Mouse (Mus musculus) ovary, postnatal 36 days (tissue): ENCODE measurements around the gene Sec24d.

ENCODE experiments used
- DNase-seq: peaks from one replicate; pipeline ENCODE4 v3.0.0; 2022; ENCODE audit warnings: low spot score, mixed read lengths

The Sec24d gene

GRCm38 (mm10) chr3:123298283-123298682, 31.0 kb downstream of the Sec24d start:
- DNase-seq, result no peak

- no peak for DNase-seq
These were observed 34.3 kb downstream of the Sec24d start for GRCm38 (mm10) chr3:123301521-123301920.

DNA sequence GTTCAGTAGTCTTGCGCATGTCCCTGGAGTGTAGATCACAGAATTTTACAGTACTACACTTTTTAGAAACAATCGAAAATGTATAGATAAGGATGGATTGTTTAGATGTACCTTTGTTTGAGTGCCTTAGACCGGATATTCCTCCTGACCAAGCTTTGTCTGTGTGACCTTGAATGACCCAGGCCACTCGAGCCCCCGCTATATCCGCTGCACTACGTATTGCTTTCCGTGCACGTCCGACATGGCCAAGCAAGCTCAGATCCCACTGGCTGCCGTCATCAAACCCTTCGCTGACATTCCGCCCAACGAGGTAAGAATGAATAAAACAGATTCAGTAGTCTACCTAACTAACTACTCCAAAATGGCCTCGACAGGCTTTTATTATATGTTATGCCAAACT, 38.4 kb downstream of the Sec24d start:
- DNase-seq, result no peak

DNA sequence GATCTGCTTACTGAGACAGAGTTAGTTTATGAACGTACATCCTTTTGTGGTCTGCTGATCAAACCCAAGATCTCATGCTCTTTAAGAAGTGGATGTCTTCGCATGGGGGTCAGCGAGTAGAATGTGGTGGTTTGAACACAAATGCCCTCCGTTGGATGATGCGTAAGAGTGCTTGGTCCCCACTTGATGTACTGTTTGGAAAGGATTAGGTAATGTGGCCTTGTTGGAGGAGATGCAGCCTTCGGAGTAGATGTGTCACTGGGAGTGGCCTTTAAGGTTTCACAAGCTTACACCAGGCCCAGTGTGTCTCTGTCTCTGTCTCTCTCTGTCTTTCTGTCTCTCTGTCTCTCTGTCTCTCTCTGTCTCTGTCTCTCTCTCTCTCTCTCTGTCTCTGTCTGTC, 40.2 kb downstream of the Sec24d start:
- no peak for DNase-seq

GRCm38 (mm10) chr3:123309141-123309540, 41.9 kb downstream of the Sec24d start:
- DNase-seq, result no peak

DNA sequence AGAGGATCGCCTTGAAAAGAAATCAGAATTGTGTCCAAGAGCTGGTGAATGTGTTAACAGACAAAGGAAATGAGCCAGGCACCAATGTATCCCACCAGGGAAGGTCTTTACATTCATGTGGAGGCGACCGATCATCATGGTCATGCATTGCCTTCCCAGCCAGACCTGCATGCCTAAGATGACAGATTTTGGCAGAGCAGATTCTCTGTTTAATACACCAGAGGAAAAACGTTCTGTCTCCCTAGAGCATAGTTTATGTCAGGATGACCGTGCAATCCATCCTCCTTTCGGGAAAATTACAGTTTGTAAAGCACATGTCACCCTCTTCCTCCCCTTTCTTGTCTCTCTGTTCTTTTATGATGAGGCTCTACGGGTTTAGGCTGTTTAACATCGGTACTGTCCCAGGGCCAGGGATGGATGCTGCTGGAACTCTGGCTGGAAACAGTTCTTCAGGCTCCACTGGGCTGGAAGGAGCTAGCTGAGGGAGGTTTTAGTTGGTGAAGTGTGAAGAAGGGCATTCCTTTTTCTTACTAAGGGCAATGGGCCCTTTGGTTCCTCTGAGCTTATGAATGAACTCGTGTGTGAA, 45.3 kb downstream of the Sec24d start:
- DNase-seq, result no peak

DNA sequence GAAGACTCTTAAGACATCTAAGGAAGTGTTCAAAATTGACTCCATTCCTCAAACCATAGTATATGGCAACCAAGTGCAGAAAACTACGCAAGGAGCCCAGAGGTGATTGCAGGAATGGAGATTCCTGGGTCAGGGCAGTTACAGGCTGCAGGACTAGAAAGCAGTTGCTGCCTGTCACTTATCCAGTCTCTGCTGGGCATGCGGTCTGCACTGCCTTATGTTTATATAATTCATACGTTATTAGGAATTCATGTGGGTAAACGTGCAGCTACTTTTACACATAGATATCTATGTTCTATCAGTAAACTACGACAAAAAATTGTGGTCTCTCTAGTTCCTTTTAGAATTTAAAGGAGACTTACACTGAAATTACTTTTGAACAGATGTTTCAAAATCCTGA, 46.2 kb downstream of the Sec24d start:
- DNase-seq, result no peak

- no peak for DNase-seq
These were observed 46.8 kb downstream of the Sec24d start for GRCm38 (mm10) chr3:123313920-123314614.

DNA sequence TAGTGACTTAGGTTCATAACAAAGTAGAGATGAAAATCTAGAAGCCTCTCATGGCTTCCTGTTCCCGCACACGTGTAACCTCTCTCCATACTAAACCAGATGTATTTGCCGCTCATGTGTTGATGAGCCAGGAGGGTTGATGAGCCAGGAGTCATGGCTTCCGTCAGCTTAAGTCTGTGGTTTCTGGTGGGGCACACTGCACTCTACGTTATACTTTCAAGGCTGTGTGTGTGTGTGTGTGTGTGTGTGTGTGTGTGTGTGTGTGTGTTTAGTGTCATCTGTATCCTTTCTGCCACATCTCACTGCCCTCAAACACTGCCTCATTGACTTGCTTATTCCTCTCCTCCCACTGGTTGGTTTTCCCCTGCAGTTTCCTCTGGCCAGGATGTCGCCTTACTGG, 48.8 kb downstream of the Sec24d start:
- no peak for DNase-seq

- no peak for DNase-seq
These were observed 49.8 kb downstream of the Sec24d start for GRCm38 (mm10) chr3:123317081-123317480.

- no peak for DNase-seq
These were observed 53.1 kb downstream of the Sec24d start for GRCm38 (mm10) chr3:123320341-123320740.

- no peak for DNase-seq
These were observed 54.4 kb downstream of the Sec24d start for GRCm38 (mm10) chr3:123321612-123322011.

- no peak for DNase-seq
These were observed 54.9 kb downstream of the Sec24d start for GRCm38 (mm10) chr3:123322147-123322546.

DNA sequence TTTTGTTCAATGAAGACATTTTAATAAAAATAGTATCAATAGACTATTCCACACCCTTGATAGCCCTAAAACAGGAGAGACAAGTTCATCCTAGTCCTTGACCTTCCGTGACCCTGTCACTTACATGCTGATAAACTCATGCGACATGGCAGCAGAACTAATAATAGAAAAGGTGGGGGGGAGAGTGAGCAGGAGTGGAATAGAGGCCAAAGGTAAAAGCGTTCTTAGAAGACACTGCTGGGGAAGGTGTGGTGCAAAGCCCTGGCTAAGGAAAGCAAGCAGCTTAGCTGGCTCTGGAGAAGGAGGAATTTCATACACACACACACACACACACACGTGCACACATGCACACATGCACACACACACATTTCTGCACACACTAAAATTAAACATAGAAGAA, 57.1 kb downstream of the Sec24d start:
- no peak for DNase-seq

DNA sequence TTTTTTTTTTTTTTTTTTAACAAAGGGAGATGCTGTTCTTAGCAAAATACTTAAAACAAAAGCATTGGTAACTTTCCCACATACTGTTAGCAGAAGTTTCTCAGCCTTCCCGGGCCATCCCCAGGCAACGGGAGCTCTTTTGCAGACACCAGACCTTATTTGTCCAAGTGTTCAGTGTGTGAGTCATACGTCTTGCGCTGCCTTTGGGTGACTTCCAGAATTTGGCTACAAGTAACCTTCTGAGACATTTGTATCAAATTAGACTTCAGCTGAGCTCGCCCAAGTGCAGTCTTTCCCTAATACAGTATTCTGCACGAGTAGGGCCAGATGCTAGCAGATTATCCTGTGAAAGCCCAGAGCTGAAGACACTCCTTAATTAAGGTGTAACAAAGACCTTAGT, 62.0 kb downstream of the Sec24d start:
- peak; percentile 46 for DNase-seq

DNA sequence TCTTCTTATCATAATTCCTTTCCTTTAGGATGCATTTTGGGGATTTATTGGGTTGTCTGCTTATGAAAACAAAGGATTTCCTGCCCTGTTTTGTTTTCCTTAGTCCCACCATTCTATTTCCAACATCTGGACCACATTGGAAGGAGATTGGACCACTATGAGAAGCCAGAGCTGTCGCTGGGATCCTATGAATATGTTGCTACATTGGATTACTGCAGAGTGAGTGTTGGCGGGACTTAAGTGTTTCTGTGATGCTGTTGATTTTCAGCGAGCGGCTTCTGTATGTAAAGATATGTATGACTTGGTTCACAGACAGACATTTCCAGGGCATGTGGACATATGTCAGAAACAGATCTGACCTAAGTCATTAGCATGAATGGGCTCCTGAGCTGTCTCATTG, 63.0 kb downstream of the Sec24d start:
- no peak for DNase-seq

DNA sequence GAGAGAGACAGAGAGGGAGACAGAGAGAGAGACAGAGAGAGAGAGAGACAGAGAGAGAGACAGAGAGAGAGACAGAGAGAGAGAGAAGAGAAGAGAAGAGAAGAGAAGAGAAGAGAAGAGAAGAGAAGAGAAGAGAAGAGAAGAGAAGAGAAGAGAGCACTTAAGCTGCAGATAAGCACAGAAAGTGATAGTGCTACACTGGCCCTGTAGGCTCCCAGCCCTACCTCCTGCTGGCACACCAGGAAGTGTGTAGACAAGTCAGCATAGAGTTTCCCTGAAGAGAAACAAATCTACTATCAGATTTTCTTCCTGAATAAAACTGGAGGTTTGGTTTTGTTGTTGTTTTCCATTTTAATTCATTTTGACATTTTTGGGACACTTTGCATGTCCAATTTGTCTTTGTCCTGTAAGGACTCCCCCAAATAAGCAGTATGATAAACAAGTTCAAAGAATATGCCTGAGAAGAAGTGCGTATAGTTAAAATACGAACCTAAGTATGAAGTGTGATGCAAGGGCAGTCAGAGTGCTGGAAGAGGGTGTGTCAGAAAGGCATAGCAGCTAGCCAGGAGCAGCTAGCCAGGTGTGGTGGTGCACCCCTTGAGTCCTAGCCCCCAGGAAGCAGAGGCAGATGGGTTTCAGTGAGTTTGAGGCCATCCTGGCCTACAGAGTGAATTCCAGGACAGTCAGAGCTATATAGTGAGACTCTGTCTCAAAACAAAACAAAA, 65.2 kb downstream of the Sec24d start:
- no peak for DNase-seq

DNA sequence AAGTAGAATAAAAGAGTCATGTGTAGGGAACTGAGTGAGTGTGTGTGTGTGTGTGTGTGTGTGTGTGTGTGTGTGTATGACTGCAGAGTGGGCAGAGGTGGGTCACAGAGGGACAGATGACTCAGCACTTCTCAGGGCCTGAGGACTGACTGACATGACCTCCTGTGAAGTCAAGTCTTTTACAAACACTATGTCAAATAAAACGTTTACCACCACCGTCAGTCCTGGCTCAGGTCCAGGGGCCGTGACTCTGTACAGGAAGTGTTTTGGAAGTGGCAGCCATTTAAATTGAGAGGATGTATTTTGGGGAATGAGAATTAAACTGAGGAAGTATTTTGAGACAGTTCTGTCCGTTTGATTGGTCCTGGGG, 65.8 kb downstream of the Sec24d start:
- DNase-seq, result no peak

DNA sequence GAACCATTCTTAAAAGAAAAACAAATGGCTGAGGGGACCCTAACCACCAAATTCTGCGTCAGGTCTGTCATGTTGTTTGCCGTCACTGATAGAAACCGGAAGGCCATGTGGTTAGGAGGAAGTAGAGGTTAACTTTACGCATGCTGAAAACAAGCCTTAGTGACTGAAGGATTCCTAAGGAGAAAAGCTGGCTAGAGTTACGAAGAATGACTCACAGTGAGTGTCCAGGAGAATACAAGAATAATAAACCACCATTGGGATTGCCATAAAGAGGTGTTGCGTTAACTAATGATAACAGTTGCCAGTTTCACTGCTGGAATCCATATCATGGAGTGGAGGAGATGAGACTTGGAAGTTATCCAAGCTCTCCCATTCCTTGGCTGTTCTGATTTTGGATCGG, 67.7 kb downstream of the Sec24d start:
- no peak for DNase-seq

- DNase-seq, result no peak
These were observed 68.2 kb downstream of the Sec24d start for GRCm38 (mm10) chr3:123335480-123335879.

DNA sequence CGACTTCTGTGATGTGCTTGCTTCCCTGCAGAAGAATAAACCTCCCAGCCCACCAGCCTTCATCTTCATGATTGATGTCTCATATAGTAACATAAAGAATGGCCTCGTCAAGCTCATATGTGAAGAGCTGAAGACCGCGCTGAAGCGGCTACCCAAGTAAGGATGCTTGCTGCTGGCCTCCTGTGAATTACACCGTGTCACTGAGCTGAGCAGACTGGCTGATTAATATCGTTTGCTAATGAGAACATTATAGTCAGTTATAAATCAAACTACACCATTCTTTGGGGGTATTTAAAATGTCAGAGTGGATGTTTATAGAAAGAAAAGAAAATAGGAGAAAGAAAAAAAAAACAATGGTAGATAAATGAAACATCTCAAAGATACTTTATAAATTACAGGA, 69.2 kb downstream of the Sec24d start:
- no peak for DNase-seq

- DNase-seq, result no peak
These were observed 69.7 kb downstream of the Sec24d start for GRCm38 (mm10) chr3:123336951-123337350.

DNA sequence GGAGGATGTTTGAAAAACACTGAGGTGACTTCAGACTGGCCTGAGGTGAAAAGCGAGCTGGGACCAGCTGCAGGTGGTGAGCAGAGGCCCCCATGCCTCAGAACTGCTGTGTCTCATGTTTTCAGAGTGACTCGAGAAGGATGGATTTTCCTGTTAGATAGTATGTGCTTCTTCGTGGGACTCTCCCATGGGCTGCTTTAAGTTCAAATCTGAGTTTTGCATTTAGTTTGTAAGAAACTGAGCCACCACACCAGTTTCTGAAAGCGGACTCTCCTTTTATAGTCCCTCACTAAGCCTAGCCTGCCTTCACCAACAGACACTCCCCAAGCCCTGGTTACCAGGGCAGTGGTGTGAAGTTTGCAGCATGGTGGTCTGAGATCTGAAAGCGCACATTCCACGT, 70.6 kb downstream of the Sec24d start:
- no peak for DNase-seq
